Mouse (Mus musculus): ENCODE measurements around the gene Gin1. TPM values are rescaled to one million over a fixed set of nuclear protein-coding genes. Genes with fewer than 3 reads are reported as not detected.

Gene Gin1
- total and polyA plus RNA-seq, 3 experiments, result 13.6 to 20.6 TPM; not detected in 1

GRCm38 (mm10) chr1:97781674-97782073 is 11.7 kb downstream of the Gin1 start (continued):
- no peak for TF ChIP-seq HCFC1 (IDR thresholded peaks at IDR 0.05; ENCODE audit: low read depth, low read length)
- TF ChIP-seq MAZ (IDR thresholded peaks at IDR 0.05; ENCODE audit: low read depth, low read length), result no peak

- Histone ChIP-seq H3K36me3 (ENCODE audit: control insufficient read depth in 1 of 2, insufficient read depth in 2 of 2, low read length in 2 of 2) (peaks cover 5 to 21% of the 10 kb centered on the region in 2 experiments), H3K9me3 (replicated peaks; ENCODE audit: insufficient read depth, low read length) (no peaks in the 10 kb centered on the region), H3K4me3 (ENCODE audit: control insufficient read depth in 1 of 2, insufficient read depth in 1 of 2, low read depth in 2 of 2, low read length in 2 of 2) (no peak overlapping the region), H3K79me2 (ENCODE audit: control insufficient read depth, insufficient read depth, low read length, poor library complexity) (no peaks in the 10 kb centered on the region), H3K27ac (ENCODE audit: control insufficient read depth, low read depth, low read length) (no peak overlapping the region), H3K9ac (ENCODE audit: control insufficient read depth, low read depth, low read length, poor library complexity, severe bottlenecking) (no peak overlapping the region), H3K4me1 (ENCODE audit: control insufficient read depth in 1 of 2, insufficient read depth in 2 of 2, low read length in 2 of 2) (peaks cover 2 to 23% of the 10 kb centered on the region in 2 experiments; a peak in 3 of 4 replicates), H3K27me3 (ENCODE audit: control insufficient read depth in 1 of 2, insufficient read depth in 2 of 2, low read length in 2 of 2) (no peaks in the 10 kb centered on the region)
- DNase-seq (ENCODE audit: low read depth, low spot score), result no peak
- 0 out of 6 replicates have a peak, but pooled peaks of 1 of the 3 experiments have one; percentile 9 for TF ChIP-seq CTCF (IDR thresholded peaks at IDR 0.05 in 2 of 3, conservative IDR thresholded peaks at IDR 0.05 in 1 of 3; ENCODE audit: control insufficient read depth in 1 of 3, insufficient read depth in 1 of 3, low read depth in 2 of 3, low read length in 3 of 3, poor library complexity in 1 of 3, severe bottlenecking in 1 of 3)
- TF ChIP-seq USF1 (IDR thresholded peaks at IDR 0.05; ENCODE audit: low read depth, low read length), result no peak
These were observed 15.0 kb downstream of the Gin1 start for GRCm38 (mm10) chr1:97784928-97785327.

GRCm38 (mm10) chr1:97785685-97786393 is 15.9 kb downstream of the Gin1 start:
- H3K79me2 ChIP-seq (ENCODE audit: control insufficient read depth, insufficient read depth, low read length, poor library complexity), result no peaks in the 10 kb centered on the region
- no peak for TF ChIP-seq NELFE (IDR thresholded peaks at IDR 0.05; ENCODE audit: low read depth, low read length)
- TF ChIP-seq MAZ (IDR thresholded peaks at IDR 0.05; ENCODE audit: low read depth, low read length), result no peak
- no peak for TF ChIP-seq CHD2 (IDR thresholded peaks at IDR 0.05; ENCODE audit: low read length)
- TF ChIP-seq POLR2AphosphoS2 (IDR thresholded peaks at IDR 0.05; ENCODE audit: low read length), result no peak
- no peak for TF ChIP-seq TAL1 (IDR thresholded peaks at IDR 0.05; ENCODE audit: low read length)
- no peak for TF ChIP-seq POLR2AphosphoS5 (IDR thresholded peaks at IDR 0.05; ENCODE audit: borderline replicate concordance, low read depth, low read length)
- TF ChIP-seq JUND (IDR thresholded peaks at IDR 0.05; ENCODE audit: low read depth, low read length), result no peak
- no peak for TF ChIP-seq USF1 (IDR thresholded peaks at IDR 0.05; ENCODE audit: low read depth, low read length)
- no peak for TF ChIP-seq ZC3H11A (IDR thresholded peaks at IDR 0.05; ENCODE audit: low read depth, low read length)
- TF ChIP-seq GATA1 (IDR thresholded peaks at IDR 0.05; ENCODE audit: low read depth, low read length), result no peak
- peaks cover 5 to 21% of the 10 kb centered on the region in 2 experiments for H3K36me3 ChIP-seq (ENCODE audit: control insufficient read depth in 1 of 2, insufficient read depth in 2 of 2, low read length in 2 of 2)
- DNase-seq (ENCODE audit: low read depth, low spot score), result no peak
- peaks cover 2 to 23% of the 10 kb centered on the region in 2 experiments; a peak in 3 of 4 replicates for H3K4me1 ChIP-seq (ENCODE audit: control insufficient read depth in 1 of 2, insufficient read depth in 2 of 2, low read length in 2 of 2)
- H3K27ac ChIP-seq (ENCODE audit: control insufficient read depth, low read depth, low read length), result no peak overlapping the region
- H3K9me3 ChIP-seq (replicated peaks; ENCODE audit: insufficient read depth, low read length), result no peaks in the 10 kb centered on the region
- no peak overlapping the region for H3K9ac ChIP-seq (ENCODE audit: control insufficient read depth, low read depth, low read length, poor library complexity, severe bottlenecking)
- H3K27me3 ChIP-seq (ENCODE audit: control insufficient read depth in 1 of 2, insufficient read depth in 2 of 2, low read length in 2 of 2), result no peaks in the 10 kb centered on the region
- H3K4me3 ChIP-seq (ENCODE audit: control insufficient read depth in 1 of 2, insufficient read depth in 1 of 2, low read depth in 2 of 2, low read length in 2 of 2), result no peak overlapping the region
